Mouse (Mus musculus) limb, embryonic 10.5 days (tissue): ENCODE results near the gene Wiz. TPM values are rescaled to one million over a fixed set of nuclear protein-coding genes. Genes with fewer than 3 reads are reported as not detected.

Experiments
- DNase-seq: peaks from one replicate; pipeline ENCODE4 v3.0.0-alpha.2; 2017; ENCODE audit warnings: low spot score
- H3K27ac ChIP-seq: fragments of 300-500 bp; sonication (generic); 2 replicates; pipeline ENCODE4 v1.5.1; 2016; ENCODE audit warnings: mild to moderate bottlenecking
- H3K27me3 ChIP-seq: fragments of 300-500 bp; sonication (generic); 2 replicates; pipeline ENCODE4 v1.6.1; 2016; ENCODE audit warnings: low read depth, mild to moderate bottlenecking; ENCODE audit not compliant: poor library complexity, severe bottlenecking
- H3K36me3 ChIP-seq: fragments of 300-500 bp; sonication (generic); 2 replicates; pipeline ENCODE4 v1.6.1; 2016; ENCODE audit warnings: mild to moderate bottlenecking, moderate library complexity
- H3K4me1 ChIP-seq: fragments of 300-500 bp; sonication (generic); 2 replicates; pipeline ENCODE4 v1.6.1; 2016
- H3K4me3 ChIP-seq: fragments of 300-500 bp; sonication (generic); 2 replicates; pipeline ENCODE4 v1.5.1; 2016; ENCODE audit warnings: mild to moderate bottlenecking, moderate library complexity
- H3K9me3 ChIP-seq: fragments of 300-500 bp; sonication (generic); replicated peaks from 2 replicates; pipeline ENCODE4 v1.6.1; 2016; ENCODE audit warnings: mild to moderate bottlenecking
- WGBS: fragments of 180-500 bp; shearing (Covaris S2); methylation state at CpG from one replicate; pipeline ENCODE4 v1.1.7; 2016; 5-methylcytosine and 5-hydroxymethylcytosine counted together
- polyA plus RNA-seq: library from polyadenylated mRNA; unstranded; fragments of >200 nt; fragmentation: Nextera tagmentation; extraction: Ambion mirVana; gene quantifications from 2 replicates; pipeline ENCODE4 v1.2.1, GENCODE M21; 2016

Gene Wiz
- polyA plus RNA-seq, 1 experiment from 2014 or later = 36.7 TPM

GRCm38 (mm10) chr17:32402779-32403157, 13.5 kb upstream of the Wiz start:
- H3K27me3 ChIP-seq = peaks cover 30% of the 10 kb centered on the region
- H3K9me3 ChIP-seq = no peaks in the 10 kb centered on the region
- no peak overlapping the region; the same call in 1 of the 2 replicates for H3K27ac ChIP-seq
- H3K4me1 ChIP-seq = no peaks in the 10 kb centered on the region
- DNase-seq = no peak
- no peak overlapping the region for H3K4me3 ChIP-seq
- WGBS = 77% methylated on average over 11 of the region's 11 CpGs
- no peaks in the 10 kb centered on the region for H3K36me3 ChIP-seq

- no peaks in the 10 kb centered on the region for H3K9me3 ChIP-seq
- WGBS = 88% methylated on average over 9 of the region's 9 CpGs
- no peak overlapping the region for H3K27ac ChIP-seq
- no peak overlapping the region for H3K4me3 ChIP-seq
- H3K27me3 ChIP-seq = peaks cover 36% of the 10 kb centered on the region
- no peak for DNase-seq
- no peaks in the 10 kb centered on the region for H3K36me3 ChIP-seq
- H3K4me1 ChIP-seq = no peaks in the 10 kb centered on the region
Observed at GRCm38 (mm10) chr17:32402011-32402778, 13.0 kb upstream of the Wiz start.

- 6% methylated on average over 37 of the region's 37 CpGs for WGBS
Observed at GRCm38 (mm10) chr17:32396266-32396665, 7.0 kb upstream of the Wiz start.

GRCm38 (mm10) chr17:32393944-32394343, 4.7 kb upstream of the Wiz start:
- Histone ChIP-seq H3K27me3 (peaks cover 90% of the 10 kb centered on the region), H3K36me3 (no peaks in the 10 kb centered on the region), H3K4me3 (no peak overlapping the region), H3K4me1 (peaks cover 20% of the 10 kb centered on the region), H3K27ac (no peak overlapping the region), H3K9me3 (no peaks in the 10 kb centered on the region)
- no peak for DNase-seq
- 91% methylated on average over 10 of the region's 10 CpGs for WGBS

More at GRCm38 (mm10) chr17:32396266-32396665, 7.0 kb upstream of the Wiz start:
- peak; percentile 35 for DNase-seq
- no peaks in the 10 kb centered on the region for H3K36me3 ChIP-seq
- H3K27ac ChIP-seq = no peak overlapping the region
- H3K9me3 ChIP-seq = no peaks in the 10 kb centered on the region
- peak overlapping the region; percentile 39 for H3K4me3 ChIP-seq
- H3K27me3 ChIP-seq = peaks cover 95% of the 10 kb centered on the region
- peaks cover 14% of the 10 kb centered on the region for H3K4me1 ChIP-seq

GRCm38 (mm10) chr17:32388370-32389100, 704 bp downstream of the Wiz start:
- H3K4me3 ChIP-seq = peak overlapping the region; percentile 81
- peaks cover 27% of the 10 kb centered on the region for H3K4me1 ChIP-seq
- DNase-seq = no peak
- peak overlapping the region; percentile 93 for H3K27ac ChIP-seq
- H3K36me3 ChIP-seq = peaks cover 14% of the 10 kb centered on the region; the same call in 1 of the 2 replicates
- H3K27me3 ChIP-seq = peaks cover 36% of the 10 kb centered on the region
- no peaks in the 10 kb centered on the region for H3K9me3 ChIP-seq
- 1% methylated on average over 39 of the region's 39 CpGs for WGBS

- Histone ChIP-seq H3K27me3 (peaks cover 30% of the 10 kb centered on the region), H3K36me3 (peaks cover 17% of the 10 kb centered on the region), H3K9me3 (no peaks in the 10 kb centered on the region), H3K4me3 (peak overlapping the region; percentile 81), H3K4me1 (peaks cover 27% of the 10 kb centered on the region), H3K27ac (no peak overlapping the region)
- 33% methylated on average over 7 of the region's 7 CpGs for WGBS
- DNase-seq = no peak
Observed at GRCm38 (mm10) chr17:32387986-32388369, 1.3 kb downstream of the Wiz start.

- 70% methylated on average over 9 of the region's 9 CpGs for WGBS
- Histone ChIP-seq H3K27me3 (peaks cover 19% of the 10 kb centered on the region), H3K4me1 (peaks cover 22% of the 10 kb centered on the region), H3K4me3 (no peak overlapping the region), H3K36me3 (peaks cover 22% of the 10 kb centered on the region), H3K27ac (no peak overlapping the region), H3K9me3 (no peaks in the 10 kb centered on the region)
- DNase-seq = peak; percentile 32
Observed at GRCm38 (mm10) chr17:32386659-32387432, 2.4 kb downstream of the Wiz start.

- Histone ChIP-seq H3K4me1 (peaks cover 18% of the 10 kb centered on the region), H3K36me3 (peaks cover 24% of the 10 kb centered on the region), H3K27ac (no peak overlapping the region), H3K27me3 (no peaks in the 10 kb centered on the region), H3K4me3 (no peak overlapping the region), H3K9me3 (no peaks in the 10 kb centered on the region)
- WGBS = 90% methylated on average over 5 of the region's 5 CpGs
- no peak for DNase-seq
Observed at GRCm38 (mm10) chr17:32383661-32384060, 5.6 kb downstream of the Wiz start.

- WGBS = 95% methylated on average over 7 of the region's 7 CpGs
Observed at GRCm38 (mm10) chr17:32382576-32382975, 6.7 kb downstream of the Wiz start.

GRCm38 (mm10) chr17:32378786-32379185, 10.5 kb downstream of the Wiz start:
- Histone ChIP-seq H3K4me3 (no peak overlapping the region), H3K4me1 (peaks cover 4% of the 10 kb centered on the region; the same call in 1 of the 2 replicates), H3K27ac (no peak overlapping the region), H3K27me3 (no peaks in the 10 kb centered on the region), H3K9me3 (no peaks in the 10 kb centered on the region), H3K36me3 (peaks cover 34% of the 10 kb centered on the region)
- 80% methylated on average over 2 of the region's 2 CpGs for WGBS
- no peak for DNase-seq

More at GRCm38 (mm10) chr17:32382576-32382975, 6.7 kb downstream of the Wiz start:
- Histone ChIP-seq H3K4me3 (no peak overlapping the region), H3K27me3 (no peaks in the 10 kb centered on the region), H3K9me3 (no peaks in the 10 kb centered on the region), H3K27ac (no peak overlapping the region), H3K4me1 (peaks cover 7% of the 10 kb centered on the region), H3K36me3 (peaks cover 35% of the 10 kb centered on the region)
- no peak for DNase-seq

- no peaks in the 10 kb centered on the region for H3K27me3 ChIP-seq
- H3K36me3 ChIP-seq = peaks cover 26% of the 10 kb centered on the region
- H3K4me1 ChIP-seq = peaks cover 4% of the 10 kb centered on the region; the same call in 1 of the 2 replicates
- no peaks in the 10 kb centered on the region for H3K9me3 ChIP-seq
- H3K4me3 ChIP-seq = no peak overlapping the region
- no peak overlapping the region for H3K27ac ChIP-seq
- WGBS = 90% methylated on average over 9 of the region's 9 CpGs
- no peak for DNase-seq
Observed at GRCm38 (mm10) chr17:32377137-32377536, 12.1 kb downstream of the Wiz start.

GRCm38 (mm10) chr17:32376475-32376874, 12.8 kb downstream of the Wiz start:
- Histone ChIP-seq H3K4me1 (peaks cover 4% of the 10 kb centered on the region; the same call in 1 of the 2 replicates), H3K4me3 (no peak overlapping the region), H3K36me3 (peaks cover 26% of the 10 kb centered on the region), H3K9me3 (no peaks in the 10 kb centered on the region), H3K27ac (no peak overlapping the region), H3K27me3 (no peaks in the 10 kb centered on the region)
- 80% methylated on average over 15 of the region's 15 CpGs for WGBS
- DNase-seq = peak; percentile 28
